Mouse (Mus musculus): ENCODE measurements around the gene Cryl1. TPM values are rescaled to one million over a fixed set of nuclear protein-coding genes. Genes with fewer than 3 reads are reported as not detected.

Cryl1 gene
- polyA plus RNA-seq, 1 experiment from 2014 or later, result 47.8 TPM

- ATAC-seq (ENCODE audit: insufficient number of reproducible peaks, low FRiP score, low TSS enrichment, low read depth), result no peak
- WGBS, result 72% methylated on average over 7 of the region's 7 CpGs
- H3K4me2 ChIP-seq (replicated peaks), result no peak overlapping the region
- no peak overlapping the region for H3K4me3 ChIP-seq (replicated peaks)
- H3K27ac ChIP-seq (replicated peaks), result no peak overlapping the region
- no peak overlapping the region for H3K9ac ChIP-seq
- no peaks in the 10 kb centered on the region for H3K36me3 ChIP-seq
- no peaks in the 10 kb centered on the region for H3K4me1 ChIP-seq
- H3K9me3 ChIP-seq (replicated peaks), result no peaks in the 10 kb centered on the region
- no peaks in the 10 kb centered on the region for H3K27me3 ChIP-seq
These were observed 121.8 kb downstream of the Cryl1 start for GRCm38 (mm10) chr14:57276481-57277012.

GRCm38 (mm10) chr14:57272341-57272740, 126.0 kb downstream of the Cryl1 start:
- no peaks in the 10 kb centered on the region for H3K36me3 ChIP-seq
- no peak overlapping the region for H3K4me2 ChIP-seq (replicated peaks)
- H3K27ac ChIP-seq (replicated peaks), result no peak overlapping the region
- WGBS, result 73% methylated on average over 1 of the region's 1 CpGs
- H3K4me1 ChIP-seq, result no peaks in the 10 kb centered on the region
- no peak overlapping the region for H3K4me3 ChIP-seq (replicated peaks)
- no peaks in the 10 kb centered on the region for H3K9me3 ChIP-seq (replicated peaks)
- H3K9ac ChIP-seq, result no peak overlapping the region
- ATAC-seq (ENCODE audit: insufficient number of reproducible peaks, low FRiP score, low TSS enrichment, low read depth), result no peak
- no peaks in the 10 kb centered on the region for H3K27me3 ChIP-seq

- WGBS, result 62% methylated on average over 1 of the region's 1 CpGs
- Histone ChIP-seq H3K36me3 (no peaks in the 10 kb centered on the region), H3K27ac (replicated peaks) (no peak overlapping the region), H3K27me3 (no peaks in the 10 kb centered on the region), H3K9ac (no peak overlapping the region), H3K9me3 (replicated peaks) (no peaks in the 10 kb centered on the region), H3K4me3 (replicated peaks) (no peak overlapping the region), H3K4me2 (replicated peaks) (no peak overlapping the region), H3K4me1 (no peaks in the 10 kb centered on the region)
- ATAC-seq (ENCODE audit: insufficient number of reproducible peaks, low FRiP score, low TSS enrichment, low read depth), result no peak
These were observed 126.5 kb downstream of the Cryl1 start for GRCm38 (mm10) chr14:57271861-57272260.

GRCm38 (mm10) chr14:57268900-57269299, 129.4 kb downstream of the Cryl1 start:
- Histone ChIP-seq H3K9ac (no peak overlapping the region), H3K27ac (replicated peaks) (no peak overlapping the region), H3K4me3 (replicated peaks) (no peak overlapping the region), H3K36me3 (no peaks in the 10 kb centered on the region), H3K27me3 (no peaks in the 10 kb centered on the region), H3K4me2 (replicated peaks) (no peak overlapping the region), H3K9me3 (replicated peaks) (no peaks in the 10 kb centered on the region), H3K4me1 (no peaks in the 10 kb centered on the region)
- WGBS, result 78% methylated on average over 3 of the region's 3 CpGs
- no peak for ATAC-seq (ENCODE audit: insufficient number of reproducible peaks, low FRiP score, low TSS enrichment, low read depth)

GRCm38 (mm10) chr14:57268344-57268743, 130.0 kb downstream of the Cryl1 start:
- no peak overlapping the region for H3K27ac ChIP-seq (replicated peaks)
- H3K4me2 ChIP-seq (replicated peaks), result no peak overlapping the region
- H3K27me3 ChIP-seq, result no peaks in the 10 kb centered on the region
- no peaks in the 10 kb centered on the region for H3K9me3 ChIP-seq (replicated peaks)
- WGBS, result 85% methylated on average over 3 of the region's 3 CpGs
- H3K9ac ChIP-seq, result no peak overlapping the region
- no peaks in the 10 kb centered on the region for H3K36me3 ChIP-seq
- H3K4me1 ChIP-seq, result no peaks in the 10 kb centered on the region
- no peak for ATAC-seq (ENCODE audit: insufficient number of reproducible peaks, low FRiP score, low TSS enrichment, low read depth)
- H3K4me3 ChIP-seq (replicated peaks), result no peak overlapping the region

- Histone ChIP-seq H3K9ac (no peak overlapping the region), H3K27ac (replicated peaks) (no peak overlapping the region), H3K9me3 (replicated peaks) (no peaks in the 10 kb centered on the region), H3K27me3 (no peaks in the 10 kb centered on the region), H3K36me3 (no peaks in the 10 kb centered on the region), H3K4me2 (replicated peaks) (no peak overlapping the region), H3K4me1 (no peaks in the 10 kb centered on the region), H3K4me3 (replicated peaks) (no peak overlapping the region)
- WGBS, result 76% methylated on average over 10 of the region's 10 CpGs
- no peak for ATAC-seq (ENCODE audit: insufficient number of reproducible peaks, low FRiP score, low TSS enrichment, low read depth)
These were observed 134.4 kb downstream of the Cryl1 start for GRCm38 (mm10) chr14:57263943-57264342.

- WGBS, result 85% methylated on average over 8 of the region's 8 CpGs
- H3K36me3 ChIP-seq, result no peaks in the 10 kb centered on the region
- no peak for ATAC-seq (ENCODE audit: insufficient number of reproducible peaks, low FRiP score, low TSS enrichment, low read depth)
- no peaks in the 10 kb centered on the region for H3K9me3 ChIP-seq (replicated peaks)
- H3K27me3 ChIP-seq, result no peaks in the 10 kb centered on the region
- no peak overlapping the region for H3K27ac ChIP-seq (replicated peaks)
- H3K4me2 ChIP-seq (replicated peaks), result no peak overlapping the region
- no peak overlapping the region for H3K9ac ChIP-seq
- no peak overlapping the region for H3K4me3 ChIP-seq (replicated peaks)
- no peaks in the 10 kb centered on the region for H3K4me1 ChIP-seq
These were observed 139.0 kb downstream of the Cryl1 start for GRCm38 (mm10) chr14:57259341-57259740.

- Histone ChIP-seq H3K9ac (no peak overlapping the region), H3K4me1 (peaks cover 7% of the 10 kb centered on the region), H3K9me3 (replicated peaks) (no peaks in the 10 kb centered on the region), H3K4me2 (replicated peaks) (no peak overlapping the region), H3K36me3 (no peaks in the 10 kb centered on the region), H3K4me3 (replicated peaks) (no peak overlapping the region), H3K27me3 (no peaks in the 10 kb centered on the region), H3K27ac (replicated peaks) (no peak overlapping the region)
- no peak for ATAC-seq (ENCODE audit: insufficient number of reproducible peaks, low FRiP score, low TSS enrichment, low read depth)
- 61% methylated on average over 3 of the region's 3 CpGs for WGBS
These were observed 149.7 kb downstream of the Cryl1 start for GRCm38 (mm10) chr14:57248661-57249060.

GRCm38 (mm10) chr14:57246575-57246974, 151.8 kb downstream of the Cryl1 start:
- peaks cover 7% of the 10 kb centered on the region for H3K4me1 ChIP-seq
- no peak overlapping the region for H3K27ac ChIP-seq (replicated peaks)
- H3K36me3 ChIP-seq, result no peaks in the 10 kb centered on the region
- no peak overlapping the region for H3K4me2 ChIP-seq (replicated peaks)
- 49% methylated on average over 6 of the region's 6 CpGs for WGBS
- no peak overlapping the region for H3K4me3 ChIP-seq (replicated peaks)
- H3K27me3 ChIP-seq, result no peaks in the 10 kb centered on the region
- no peaks in the 10 kb centered on the region for H3K9me3 ChIP-seq (replicated peaks)
- H3K9ac ChIP-seq, result no peak overlapping the region
- ATAC-seq (ENCODE audit: insufficient number of reproducible peaks, low FRiP score, low TSS enrichment, low read depth), result no peak

- Histone ChIP-seq H3K27ac (replicated peaks) (no peak overlapping the region), H3K9me3 (replicated peaks) (no peaks in the 10 kb centered on the region), H3K9ac (no peak overlapping the region), H3K4me1 (peaks cover 7% of the 10 kb centered on the region), H3K36me3 (no peaks in the 10 kb centered on the region), H3K27me3 (no peaks in the 10 kb centered on the region), H3K4me3 (replicated peaks) (no peak overlapping the region), H3K4me2 (replicated peaks) (no peak overlapping the region)
- ATAC-seq (ENCODE audit: insufficient number of reproducible peaks, low FRiP score, low TSS enrichment, low read depth), result no peak
- WGBS, result 84% methylated on average over 5 of the region's 5 CpGs
These were observed 155.4 kb downstream of the Cryl1 start for GRCm38 (mm10) chr14:57242978-57243377.

- no peak overlapping the region for H3K4me2 ChIP-seq (replicated peaks)
- no peaks in the 10 kb centered on the region for H3K27me3 ChIP-seq
- no peak overlapping the region for H3K9ac ChIP-seq
- no peak overlapping the region for H3K27ac ChIP-seq (replicated peaks)
- H3K4me1 ChIP-seq, result 0 out of 2 replicates have a peak, but pooled peaks cover 5% of the 10 kb centered on the region
- 55% methylated on average over 11 of the region's 11 CpGs for WGBS
- H3K4me3 ChIP-seq (replicated peaks), result no peak overlapping the region
- no peaks in the 10 kb centered on the region for H3K9me3 ChIP-seq (replicated peaks)
- no peaks in the 10 kb centered on the region for H3K36me3 ChIP-seq
- ATAC-seq (ENCODE audit: insufficient number of reproducible peaks, low FRiP score, low TSS enrichment, low read depth), result no peak
These were observed 163.1 kb downstream of the Cryl1 start for GRCm38 (mm10) chr14:57235276-57235675.

GRCm38 (mm10) chr14:57234711-57235110, 163.6 kb downstream of the Cryl1 start:
- ATAC-seq (ENCODE audit: insufficient number of reproducible peaks, low FRiP score, low TSS enrichment, low read depth), result 0 out of 2 replicates have a peak, but pooled peaks have one; percentile 47

More at GRCm38 (mm10) chr14:57234711-57235110, 163.6 kb downstream of the Cryl1 start:
- Histone ChIP-seq H3K27ac (replicated peaks) (peak overlapping the region; percentile 48), H3K36me3 (no peaks in the 10 kb centered on the region), H3K4me1 (0 out of 2 replicates have a peak, but pooled peaks cover 5% of the 10 kb centered on the region), H3K9me3 (replicated peaks) (no peaks in the 10 kb centered on the region), H3K27me3 (no peaks in the 10 kb centered on the region), H3K9ac (no peak overlapping the region), H3K4me3 (replicated peaks) (no peak overlapping the region), H3K4me2 (replicated peaks) (no peak overlapping the region)
- 14% methylated on average over 4 of the region's 4 CpGs for WGBS

Measured in embryonic facial prominence, embryonic 15.5 days (tissue).